Mouse (Mus musculus): ENCODE measurements around the gene Crip2.

Gene Crip2

DNA sequence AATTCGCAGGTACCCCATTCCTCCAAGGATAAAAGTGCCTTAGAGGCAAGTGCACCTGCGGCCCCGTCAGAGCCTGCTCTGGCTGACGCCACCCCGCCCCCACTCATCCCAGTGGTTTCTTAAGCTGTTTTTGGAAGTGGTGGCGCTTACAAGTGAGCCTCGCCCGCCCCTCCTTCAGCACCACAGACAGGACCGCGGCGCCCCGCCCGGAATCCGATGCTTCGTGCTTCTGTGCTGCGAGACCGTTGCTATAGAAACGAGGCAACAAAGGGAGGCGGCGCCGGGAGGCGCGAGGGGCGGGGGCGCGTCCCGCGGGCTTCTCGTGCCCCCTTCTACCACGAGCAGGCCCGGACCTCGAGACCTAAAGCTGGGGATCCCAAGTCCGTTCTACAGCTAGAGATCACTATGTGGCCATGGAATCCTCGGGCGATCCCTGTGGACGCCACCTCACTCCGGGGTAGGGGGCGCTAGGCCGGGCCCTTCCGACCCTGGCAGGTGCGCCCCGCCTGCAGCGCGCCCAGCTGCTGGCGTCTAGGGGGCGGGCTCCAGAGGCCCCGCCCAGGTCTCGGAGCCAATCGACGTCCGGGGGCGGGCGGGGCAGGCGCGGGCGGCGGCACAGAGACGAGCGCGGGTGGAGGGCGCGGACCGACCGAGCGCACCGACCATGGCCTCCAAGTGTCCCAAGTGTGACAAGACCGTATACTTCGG is at the start of gene Crip2:
Gene Crip2 (plus strand): TSS at position 329 of the 708 bp plus-strand sequence.
- peak; percentile 94 for DNase-seq

DNA sequence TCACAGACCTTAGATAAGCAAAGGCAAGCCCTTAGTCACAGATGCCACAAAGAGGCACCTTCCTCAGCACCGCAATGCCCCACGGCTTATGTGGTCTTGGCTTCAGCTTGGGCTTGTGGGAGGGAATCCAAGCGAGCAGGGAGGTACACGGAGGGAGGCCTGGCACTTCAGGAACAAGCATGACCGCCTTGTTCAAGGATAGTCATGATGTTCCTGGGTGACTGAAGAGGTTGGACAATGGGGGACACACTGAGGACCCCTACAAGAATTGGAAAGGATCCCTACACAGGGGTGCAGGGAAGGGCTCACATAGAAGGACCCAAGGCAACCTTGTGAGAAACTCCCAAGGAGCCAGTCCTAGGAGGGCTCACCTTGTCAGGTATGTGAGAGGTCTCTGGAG is 43.0 kb upstream of the Crip2 start:
- no peak for DNase-seq

DNA sequence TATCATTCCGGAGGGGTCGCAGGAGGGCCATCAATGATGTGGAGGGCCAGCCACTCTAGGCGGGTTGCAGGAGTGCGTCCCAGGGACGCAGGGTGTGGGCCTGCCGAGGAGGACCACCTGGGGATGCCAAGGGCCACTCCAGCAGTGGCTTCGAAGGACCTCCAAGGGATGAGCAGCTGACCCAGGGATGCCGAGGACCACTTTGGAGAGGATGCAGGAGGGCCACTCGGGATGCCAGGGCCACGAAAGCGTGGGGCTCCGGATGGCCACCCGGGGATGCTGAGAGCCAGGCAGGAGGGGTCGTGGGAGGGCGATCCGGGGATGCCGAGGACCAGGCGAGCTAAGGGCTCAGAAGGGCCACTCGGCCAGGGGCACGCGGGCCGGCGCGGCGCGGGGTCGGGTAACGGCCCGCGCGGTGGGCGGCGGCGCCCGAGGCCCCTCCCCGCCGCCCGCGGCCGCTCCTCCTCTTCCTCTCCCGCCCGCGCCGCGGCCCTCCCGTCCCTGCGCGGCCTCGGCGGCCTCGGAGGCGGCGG is 42.2 kb upstream of the Crip2 start, which contains the start of gene Mta1:
Gene Mta1 (plus strand): TSS at position 530 of the 533 bp plus-strand sequence.
- peak; percentile 50 for DNase-seq

DNA sequence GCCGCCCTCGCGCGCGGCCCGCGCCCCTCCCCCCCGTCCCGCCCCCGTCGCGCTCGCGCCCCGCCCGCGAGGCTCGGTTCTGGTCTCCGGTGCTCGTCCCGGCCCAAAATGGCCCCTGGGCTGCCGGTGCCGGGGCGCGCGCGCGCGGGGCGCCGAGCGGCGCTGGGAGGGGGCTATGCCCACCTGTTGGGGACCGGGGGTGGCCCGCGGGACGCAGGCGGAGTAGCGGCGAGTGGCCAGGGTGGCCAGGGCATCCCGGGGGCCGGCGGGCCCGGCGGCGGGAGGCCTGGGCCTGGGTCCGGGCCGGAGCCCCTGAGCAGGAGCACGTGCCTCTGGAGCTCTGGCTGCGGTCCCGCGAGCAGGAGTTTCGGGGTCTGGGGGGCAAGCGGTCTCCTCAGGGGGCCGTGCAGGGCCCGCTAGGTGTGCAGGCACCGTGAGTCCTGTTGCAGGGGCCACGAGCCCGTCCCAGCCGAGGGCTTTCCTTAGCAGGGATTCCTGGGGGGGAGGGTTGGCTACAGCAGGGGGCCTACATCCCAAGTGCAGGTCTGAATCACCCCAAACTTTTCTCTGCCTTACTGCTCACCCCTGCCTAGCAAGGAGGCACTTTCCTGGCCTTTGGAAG is 41.4 kb upstream of the Crip2 start:
- DNase-seq: peak; percentile 16

DNA sequence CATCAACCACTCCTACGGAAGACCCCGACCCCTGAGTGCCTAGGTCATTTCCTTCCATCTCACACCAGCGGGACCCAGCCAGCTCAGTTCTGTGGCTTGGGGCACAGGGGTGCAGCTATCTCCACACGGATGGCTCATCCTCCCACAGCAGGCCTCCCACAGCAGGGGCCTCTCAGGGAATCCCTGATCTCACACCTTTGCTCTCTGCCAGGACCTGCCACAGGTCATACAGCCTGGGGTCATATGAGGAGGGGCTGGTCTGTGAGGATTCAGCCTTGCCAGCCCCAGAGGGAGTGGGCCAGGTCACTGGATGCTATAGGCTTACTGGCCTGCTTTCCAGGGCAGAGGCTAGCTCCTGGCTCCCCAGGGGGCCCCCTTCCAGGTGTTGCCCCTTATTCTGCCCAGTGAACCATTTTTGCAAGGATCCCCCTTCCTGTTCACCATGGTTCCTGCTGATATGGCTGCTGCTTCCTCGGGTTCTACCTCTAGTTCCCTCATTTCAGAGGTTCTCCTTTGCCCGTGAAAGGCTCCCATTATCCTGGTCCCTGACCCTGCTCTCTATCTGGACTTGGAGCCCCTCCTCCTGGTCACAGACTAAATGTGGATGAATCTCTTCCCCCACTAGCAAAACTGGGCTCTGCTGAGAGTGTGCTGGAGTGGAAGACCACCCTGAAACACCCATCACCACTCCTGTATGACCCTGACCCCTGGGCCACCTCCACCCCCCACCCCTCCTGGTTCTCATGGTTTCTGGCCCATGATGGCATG is 40.4 kb upstream of the Crip2 start:
- DNase-seq: no peak

DNA sequence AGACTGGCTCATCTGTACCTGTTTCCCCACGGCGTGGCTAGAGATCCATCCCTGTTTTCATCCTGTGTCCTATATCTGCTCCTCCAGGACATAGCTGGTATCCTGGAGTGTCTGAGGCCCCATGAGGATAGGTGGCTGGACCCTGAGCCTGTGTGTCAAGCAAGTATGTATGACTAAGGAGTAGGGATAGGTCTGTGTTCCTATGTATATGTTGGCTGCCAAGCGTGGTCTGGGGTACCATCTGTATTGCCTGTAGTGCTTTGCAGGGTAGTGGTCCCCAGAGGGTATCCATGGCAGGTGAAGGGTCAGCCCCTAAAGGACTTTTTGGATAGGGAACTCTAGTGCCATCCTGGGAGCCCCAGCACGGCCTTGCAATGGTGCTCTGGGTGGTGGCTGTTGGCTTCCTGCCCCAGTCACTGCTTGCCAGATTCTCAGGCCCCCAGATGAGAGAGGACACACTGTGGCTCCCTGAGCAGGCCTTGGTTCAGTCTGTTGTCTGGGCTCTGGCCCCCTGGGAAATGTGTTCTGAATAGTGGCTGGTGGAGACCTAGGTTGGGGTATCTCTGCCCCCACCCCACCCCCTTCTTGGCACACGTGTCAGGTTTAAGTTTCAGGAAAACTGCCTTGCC is 39.5 kb upstream of the Crip2 start:
- DNase-seq: peak; percentile 46

DNA sequence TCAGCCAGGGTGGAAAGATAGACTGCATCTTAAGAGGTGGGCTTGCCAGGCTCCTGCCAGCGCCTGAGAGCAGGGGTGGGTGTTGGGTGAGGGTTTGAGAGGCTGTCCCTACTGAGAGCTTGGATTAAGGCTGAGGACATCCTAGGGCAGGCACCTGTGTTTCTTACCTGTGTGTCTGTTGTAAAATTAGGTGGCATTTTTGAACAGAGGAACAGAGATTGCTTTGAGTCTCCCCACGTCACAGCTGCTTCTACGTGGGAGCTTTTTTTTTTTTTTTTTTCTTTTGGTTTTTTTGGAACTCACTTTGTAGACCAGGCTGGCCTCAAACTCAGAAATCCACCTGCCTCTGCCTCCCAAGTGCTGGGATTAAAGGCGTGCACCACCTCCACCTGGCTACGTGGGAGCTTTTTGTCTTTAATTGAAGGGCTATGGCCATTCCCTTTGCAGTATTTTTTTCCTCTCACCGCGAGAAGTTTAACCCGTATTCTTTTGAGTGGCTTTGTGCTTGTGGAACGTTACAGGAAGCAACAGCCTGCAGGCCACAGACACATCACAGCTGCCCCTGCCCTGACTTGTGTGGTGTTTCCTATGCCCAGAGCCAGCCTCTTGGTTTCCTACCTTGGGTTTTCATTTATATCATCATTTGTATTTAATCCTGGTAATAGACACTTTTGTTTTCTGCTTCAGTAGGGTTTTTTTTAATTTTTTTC is 38.6 kb upstream of the Crip2 start:
- DNase-seq: no peak

DNA sequence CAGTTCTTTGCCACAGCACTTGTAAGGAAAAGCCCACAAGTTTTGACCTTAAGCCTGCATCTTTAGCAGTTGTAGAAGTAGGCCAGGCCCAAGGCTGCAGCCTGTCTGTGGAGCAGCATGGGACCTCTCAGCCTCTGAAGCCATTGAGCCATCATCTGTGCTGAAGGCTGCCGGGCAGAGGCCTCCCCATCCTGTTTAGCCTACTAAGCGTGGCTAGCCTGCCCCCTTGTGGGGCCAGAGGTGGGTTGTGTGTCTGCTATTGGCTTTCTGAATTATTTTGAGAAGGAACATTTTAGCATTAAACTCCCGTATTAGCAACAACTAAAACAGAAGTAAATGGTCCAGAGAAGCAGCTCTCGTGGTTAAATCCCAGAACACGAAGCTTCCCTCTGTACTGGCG is 37.6 kb upstream of the Crip2 start:
- DNase-seq: peak; percentile 71

DNA sequence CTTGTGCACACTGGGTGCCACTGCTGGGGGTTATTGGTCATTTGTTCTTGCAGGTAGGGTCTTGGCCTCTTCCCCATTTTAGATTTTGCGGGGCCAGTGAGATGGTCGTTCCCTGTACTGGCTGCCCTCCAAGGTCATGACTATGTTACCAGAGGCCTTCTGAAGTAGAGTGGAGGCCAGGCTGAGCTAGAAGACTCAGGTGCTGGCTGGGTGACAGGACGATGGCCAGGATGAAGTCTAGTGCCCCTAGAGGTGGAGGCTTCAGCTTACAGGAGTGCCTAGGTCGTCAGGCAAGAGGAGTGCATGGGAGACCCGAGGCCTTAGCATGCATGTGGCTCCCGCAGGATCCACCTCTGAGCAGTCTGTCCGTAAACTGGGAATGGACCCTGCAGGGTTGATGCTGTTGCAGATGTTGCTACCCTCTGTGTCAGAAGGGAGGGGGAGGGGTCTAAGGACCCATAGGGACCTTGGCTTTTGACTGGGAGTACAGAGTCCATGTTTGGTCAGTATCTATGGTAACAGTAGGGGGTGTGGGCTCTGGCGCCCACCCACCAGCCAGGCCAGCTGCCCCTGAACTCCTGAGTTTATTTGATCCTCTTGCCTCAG is 36.1 kb upstream of the Crip2 start:
- no peak for DNase-seq

DNA sequence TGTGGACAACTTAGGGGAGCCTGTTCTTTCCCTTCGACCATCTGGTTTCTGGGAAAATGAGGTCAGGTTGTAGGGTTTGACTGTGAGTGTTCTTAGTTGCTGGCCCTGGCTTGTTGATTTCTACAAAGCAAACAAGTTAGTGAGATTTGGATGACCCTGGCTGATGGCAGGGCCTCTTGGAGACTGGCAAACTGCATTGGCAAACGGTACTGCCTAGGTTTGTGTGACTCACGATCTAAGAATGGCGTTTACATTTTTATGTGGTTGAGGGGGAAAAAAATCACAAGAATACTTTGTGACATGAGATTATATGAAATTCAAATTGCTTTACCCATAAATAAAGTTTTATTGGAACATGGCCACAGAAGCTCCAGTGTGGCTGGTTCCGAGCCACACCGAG is 33.6 kb upstream of the Crip2 start:
- DNase-seq: no peak

DNA sequence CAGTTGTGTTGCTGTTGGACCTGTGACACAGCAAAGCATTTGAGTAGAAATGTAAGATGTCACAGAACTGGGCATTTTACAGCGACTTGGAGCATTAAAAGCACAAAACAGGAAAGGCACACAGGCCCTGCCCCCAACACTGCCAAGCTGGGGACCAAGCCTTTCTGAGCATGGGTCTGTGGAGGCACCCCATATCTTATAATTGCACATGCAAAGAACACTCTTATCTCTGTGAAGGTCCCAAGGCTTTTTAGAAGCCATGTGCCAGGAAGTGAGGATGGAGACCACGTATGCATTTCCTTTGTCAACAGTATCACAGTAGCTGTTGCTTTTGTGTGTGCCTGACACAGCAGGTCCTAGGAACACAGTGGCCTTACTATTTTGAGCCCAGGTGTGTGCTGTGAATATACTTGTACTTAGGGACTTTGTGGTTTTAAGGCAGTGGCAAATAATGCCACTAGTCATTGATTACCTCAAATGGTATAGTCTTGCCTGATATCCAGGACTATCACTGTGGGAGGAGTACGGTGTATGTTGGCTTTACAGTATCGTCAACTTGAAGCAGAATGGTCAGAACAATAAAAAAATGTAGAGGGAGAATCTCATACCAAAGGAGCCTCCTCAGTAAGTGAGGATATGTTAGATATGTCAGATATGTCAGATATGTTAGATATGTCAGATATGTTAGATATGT is 32.5 kb upstream of the Crip2 start:
- no peak for DNase-seq

DNA sequence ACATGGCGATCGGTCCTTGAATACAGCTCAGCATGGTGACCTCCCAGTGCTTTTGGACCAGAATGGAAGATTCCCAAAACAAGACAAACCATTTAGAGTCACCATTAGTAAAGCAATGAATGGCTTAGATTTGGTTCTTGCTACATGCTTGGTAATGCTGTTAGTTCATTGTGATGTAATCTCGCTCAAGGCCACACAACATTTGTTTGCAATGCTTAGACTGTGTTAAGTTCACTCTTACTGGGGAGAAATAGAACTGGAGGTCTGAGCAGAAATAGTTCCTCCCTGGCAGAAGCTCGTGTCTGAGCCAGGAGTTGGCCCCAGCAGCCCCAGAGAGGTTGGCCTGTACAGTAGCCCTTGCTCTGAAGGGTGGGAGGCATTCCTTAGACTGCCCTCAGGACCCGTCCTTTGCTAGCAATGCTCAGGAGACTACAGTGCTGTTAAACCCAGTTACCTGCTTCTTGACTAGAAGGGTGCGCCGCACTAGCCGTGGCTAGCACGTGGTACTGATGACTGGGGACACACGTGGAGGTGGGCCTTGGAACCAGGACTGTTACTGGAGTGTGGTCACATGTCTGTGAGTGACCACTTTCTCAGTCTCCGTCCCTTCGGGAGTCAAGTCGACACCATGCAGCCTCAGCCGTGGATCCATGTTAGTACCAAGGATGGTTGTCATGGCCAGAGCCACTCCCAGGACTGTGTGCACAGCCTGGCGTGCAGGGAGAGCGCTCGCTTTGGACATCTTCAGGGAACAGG is 31.3 kb upstream of the Crip2 start:
- DNase-seq: no peak

DNA sequence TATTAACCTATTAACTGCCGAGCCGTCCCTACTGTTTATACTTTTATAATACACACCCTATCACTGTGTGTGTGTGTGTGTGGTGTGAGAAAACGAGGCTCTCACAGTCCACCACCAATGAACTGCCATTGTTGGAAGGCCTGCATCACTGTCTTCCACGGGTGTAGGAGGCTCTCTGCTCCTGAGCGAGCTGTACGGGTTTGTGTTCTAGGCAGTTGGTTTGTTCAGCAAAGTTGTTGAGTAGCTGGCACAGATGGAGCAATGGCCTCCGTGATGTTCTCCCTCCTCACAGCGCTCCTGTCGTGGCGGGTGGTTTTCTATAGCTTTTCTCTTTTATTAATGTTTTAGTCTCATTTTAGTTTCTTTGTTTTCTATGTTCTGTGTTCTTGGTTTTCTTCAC is 30.2 kb upstream of the Crip2 start:
- DNase-seq: no peak

DNA sequence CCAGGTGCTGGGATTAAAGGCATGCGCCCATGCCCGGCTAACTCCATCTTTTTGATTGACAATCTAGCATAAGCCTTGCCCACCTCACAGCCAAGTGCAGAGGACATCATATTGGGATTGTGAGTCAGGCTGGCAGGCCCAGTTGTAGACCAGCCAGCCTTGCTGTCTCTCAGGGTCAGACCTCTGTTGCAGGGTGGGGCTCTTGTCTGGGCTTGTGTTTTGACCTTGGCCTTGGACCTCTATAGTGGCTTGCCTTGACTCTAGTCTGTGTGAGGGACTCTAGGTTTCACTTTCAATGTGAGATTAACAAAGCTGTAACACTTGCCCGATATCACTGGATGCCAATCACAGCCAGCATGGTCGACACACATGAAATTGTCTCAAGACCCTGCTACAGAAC is 25.9 kb upstream of the Crip2 start:
- no peak for DNase-seq

DNA sequence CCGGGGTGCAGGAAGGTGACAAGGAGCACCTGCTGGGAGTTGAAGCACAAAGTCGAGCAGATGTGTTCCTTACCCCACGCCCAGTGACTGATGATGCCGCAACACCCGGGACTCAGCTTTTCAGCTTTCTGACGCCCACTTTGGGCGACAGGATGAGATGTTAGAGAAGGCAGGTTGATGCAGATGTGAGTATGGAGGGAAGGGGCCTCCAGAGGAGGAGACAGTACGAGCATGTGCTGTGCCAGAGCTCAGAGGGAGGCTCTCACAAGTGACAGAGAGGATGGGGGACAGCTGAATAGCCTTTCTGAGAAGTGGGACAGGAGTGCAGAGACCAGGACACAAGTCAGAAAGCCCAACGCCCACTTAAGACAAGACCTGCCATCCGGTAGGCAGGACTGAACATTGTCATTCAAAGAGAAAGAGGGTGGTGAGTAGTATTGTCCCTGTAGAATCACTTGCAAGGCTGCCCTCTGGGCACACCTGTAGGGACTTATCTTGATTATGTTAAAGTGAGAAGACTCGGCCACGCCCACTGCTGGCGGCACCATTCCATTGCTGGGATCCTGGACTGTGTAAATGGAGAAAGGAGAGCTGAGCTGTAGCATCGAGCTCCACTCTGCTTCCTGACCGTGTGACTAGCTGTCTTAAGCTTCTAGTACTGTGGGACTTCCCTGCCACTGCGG is 25.0 kb upstream of the Crip2 start:
- no peak for DNase-seq

DNA sequence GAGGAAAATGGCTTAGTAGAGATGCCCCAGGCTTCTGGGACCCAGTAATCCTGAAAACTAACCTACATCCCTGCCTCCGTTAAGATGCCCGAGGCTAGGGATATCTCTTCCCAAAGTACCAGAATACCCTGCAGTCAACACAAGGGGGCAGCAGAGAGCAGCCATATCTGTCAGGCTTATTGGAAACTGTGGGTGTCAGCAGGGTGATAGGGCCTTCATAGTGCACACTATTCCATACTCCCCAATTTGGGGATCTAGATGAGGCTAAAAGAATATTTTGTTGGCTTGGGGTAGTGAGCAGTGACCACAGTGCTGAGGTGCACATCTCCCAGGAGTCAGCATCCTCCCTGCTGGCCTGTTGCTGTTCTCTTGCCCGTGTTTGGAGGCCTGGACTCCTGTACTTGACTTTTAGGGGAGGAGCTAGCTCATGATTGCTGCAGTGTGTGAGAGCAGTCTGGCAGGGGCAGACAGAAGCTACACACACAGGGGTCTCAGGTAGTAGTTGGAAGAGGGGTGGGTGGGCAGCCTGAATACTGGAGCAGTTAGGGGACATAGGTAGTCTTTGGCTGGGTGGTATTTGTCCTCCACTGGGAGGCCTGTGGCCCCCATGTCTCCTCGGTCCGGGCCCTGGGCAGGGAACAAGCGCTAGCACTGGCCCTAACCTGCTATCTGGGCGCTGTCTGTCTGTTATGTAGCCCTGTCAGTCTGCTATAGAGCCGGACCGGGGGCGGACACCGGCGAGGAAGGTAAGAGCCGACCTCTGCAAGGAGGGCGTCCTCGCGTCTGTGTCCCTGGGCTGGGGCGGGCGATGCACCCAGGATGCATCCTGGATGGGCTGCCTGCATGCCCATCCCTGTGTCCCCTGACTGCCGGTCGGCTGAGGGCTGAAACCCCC is 20.3 kb upstream of the Crip2 start:
- DNase-seq: peak; percentile 92

DNA sequence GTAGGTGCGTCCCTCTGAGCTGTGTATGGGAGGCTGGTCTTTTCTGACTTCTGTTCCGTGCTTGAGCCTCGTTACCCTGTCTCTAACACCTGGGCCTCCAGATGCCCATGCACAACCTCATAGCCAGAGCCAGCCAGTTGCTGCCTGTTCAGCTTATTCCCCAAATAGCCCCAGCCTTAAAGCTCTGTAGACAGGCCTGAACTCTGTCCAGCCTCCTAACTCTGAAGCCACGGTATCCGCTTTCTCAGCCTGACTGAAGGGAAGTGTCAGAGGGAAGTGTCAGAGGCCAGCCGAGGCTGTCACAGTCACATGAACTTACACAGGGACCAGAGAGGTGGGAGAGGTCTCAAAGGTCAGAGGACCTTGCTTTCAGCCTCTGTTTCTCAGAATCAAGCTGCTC is 15.3 kb upstream of the Crip2 start:
- no peak for DNase-seq

DNA sequence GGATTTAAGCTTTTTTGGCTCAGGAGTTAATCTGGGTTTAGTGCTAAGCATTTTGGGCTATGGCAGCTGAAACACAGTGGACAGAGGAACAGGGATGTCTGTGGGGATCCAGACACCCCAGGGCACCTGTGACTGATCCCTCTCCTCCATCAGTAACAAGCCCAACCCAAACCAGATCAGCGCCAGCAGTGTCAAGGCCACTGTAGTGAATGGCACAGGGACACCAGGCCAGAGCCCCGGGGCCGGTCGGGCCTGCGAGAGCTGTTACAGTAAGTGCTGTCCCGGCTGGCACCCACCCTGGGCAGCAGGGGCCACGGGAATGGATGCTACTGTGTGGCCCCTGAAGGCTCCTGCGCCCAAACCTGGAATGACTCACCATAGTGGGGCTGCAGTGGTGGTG is 9.3 kb upstream of the Crip2 start:
- DNase-seq: no peak

DNA sequence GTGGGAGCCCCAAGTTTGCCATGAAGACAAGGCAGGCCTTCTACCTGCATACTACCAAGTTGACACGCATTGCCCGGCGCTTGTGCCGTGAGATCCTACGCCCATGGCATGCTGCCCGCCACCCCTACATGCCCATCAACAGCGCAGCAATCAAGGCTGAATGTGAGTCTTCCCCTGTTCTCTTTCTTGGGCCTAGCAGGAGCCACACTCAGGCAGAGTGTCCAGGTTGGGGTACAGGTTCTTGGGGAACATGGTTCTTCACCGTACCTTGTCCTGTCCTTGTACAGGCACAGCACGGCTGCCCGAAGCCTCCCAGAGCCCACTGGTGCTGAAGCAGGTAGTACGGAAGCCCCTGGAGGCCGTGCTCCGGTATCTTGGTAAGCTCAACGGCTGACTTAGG is 8.4 kb upstream of the Crip2 start:
- DNase-seq: no peak

All from lung, postnatal 14 days (tissue).